Mouse (Mus musculus) G1E-ER4 (cell line): ENCODE measurements around the gene Hbs1l. TPM values are rescaled to one million over a fixed set of nuclear protein-coding genes. Genes with fewer than 3 reads are reported as not detected.

Source experiments
- GATA1 ChIP-seq: IDR thresholded peaks from one replicate; pipeline ENCODE4 v1.8.0; 2012; ENCODE audit warnings: low read length, inconsistent platforms
- polyA plus RNA-seq: library from polyadenylated mRNA; stranded (reverse); fragments of >175 nt; gene quantifications from 2 replicates; pipeline ENCODE4 v1.2.3, GENCODE M21; 2012

Gene Hbs1l
- polyA plus RNA-seq, 1 experiment, result 170 TPM

- no peak for TF ChIP-seq GATA1
Observed at GRCm38 (mm10) chr10:21405707-21406534, 110.1 kb downstream of the Hbs1l start.

- no peak for TF ChIP-seq GATA1
Observed at GRCm38 (mm10) chr10:21410711-21411110, 114.9 kb downstream of the Hbs1l start.

- no peak for TF ChIP-seq GATA1
Observed at GRCm38 (mm10) chr10:21411621-21412205, 115.9 kb downstream of the Hbs1l start.

- TF ChIP-seq GATA1, result no peak
Observed at GRCm38 (mm10) chr10:21415031-21415430, 119.3 kb downstream of the Hbs1l start.

- no peak for TF ChIP-seq GATA1
Observed at GRCm38 (mm10) chr10:21416184-21416583, 120.4 kb downstream of the Hbs1l start.

Other genes starting within 250 kb of the Hbs1l start
- gene Myb, start 135.0 kb upstream of the Hbs1l start, polyA plus RNA-seq, result 34.5 and 44.3 TPM in 2 replicates
- gene Aldh8a1, start 81.3 kb downstream of the Hbs1l start, polyA plus RNA-seq, result not detected in 2 replicates